Mouse (Mus musculus) forebrain, embryonic 13.5 days (tissue): Measurements from ENCODE around the gene 6330409D20Rik. TPM values are rescaled to one million over a fixed set of nuclear protein-coding genes. Genes with fewer than 3 reads are reported as not detected.

Source experiments
- ATAC-seq: fragments of 200-750 bp; cut with Nextera tagmentation; 2 replicates; pipeline ENCODE4 v1.8.0; 2017
- H3K27ac ChIP-seq: fragments of 300-500 bp; sonication (generic); 2 replicates; pipeline ENCODE4 v1.5.1; 2015; ENCODE audit warnings: inconsistent platforms, mild to moderate bottlenecking, moderate library complexity
- H3K27me3 ChIP-seq: fragments of 300-500 bp; sonication (generic); 2 replicates; pipeline ENCODE4 v1.6.1; 2015; ENCODE audit warnings: mild to moderate bottlenecking, inconsistent platforms
- H3K36me3 ChIP-seq: fragments of 300-500 bp; sonication (generic); 2 replicates; pipeline ENCODE4 v1.6.1; 2015; ENCODE audit warnings: mild to moderate bottlenecking, inconsistent platforms; ENCODE audit not compliant: poor library complexity, severe bottlenecking
- H3K4me1 ChIP-seq: fragments of 300-500 bp; sonication (generic); 2 replicates; pipeline ENCODE4 v1.6.1; 2015; ENCODE audit warnings: inconsistent platforms
- H3K4me2 ChIP-seq: fragments of 300-500 bp; sonication (generic); 2 replicates; pipeline ENCODE4 v1.6.1; 2015; ENCODE audit warnings: inconsistent platforms, mild to moderate bottlenecking, moderate library complexity
- H3K4me3 ChIP-seq: fragments of 300-500 bp; sonication (generic); 2 replicates; pipeline ENCODE4 v1.5.1; 2015; ENCODE audit warnings: mild to moderate bottlenecking, inconsistent platforms
- H3K9ac ChIP-seq: fragments of 300-500 bp; sonication (generic); 2 replicates; pipeline ENCODE4 v1.6.1; 2015; ENCODE audit warnings: mild to moderate bottlenecking, inconsistent platforms
- H3K9me3 ChIP-seq: fragments of 300-500 bp; sonication (generic); replicated peaks from 2 replicates; pipeline ENCODE4 v1.6.1; 2016; ENCODE audit warnings: inconsistent platforms
- WGBS: fragments of 180-500 bp; shearing (Covaris S2); methylation state at CpG from one replicate; pipeline ENCODE4 v1.1.7; 2015; 5-methylcytosine and 5-hydroxymethylcytosine counted together
- polyA plus RNA-seq: library from polyadenylated mRNA; unstranded; fragments of >200 nt; fragmentation: Nextera tagmentation; extraction: Ambion mirVana; gene quantifications from 2 replicates; pipeline ENCODE4 v1.2.1, GENCODE M21; 2015

6330409D20Rik gene
- polyA plus RNA-seq, 1 experiment from 2014 or later = 1.6 TPM

GRCm38 (mm10) chr2:32705018-32705417, 35.8 kb downstream of the 6330409D20Rik start:
- Histone ChIP-seq H3K4me3 (no peak overlapping the region), H3K4me2 (no peak overlapping the region), H3K9me3 (no peaks in the 10 kb centered on the region), H3K27me3 (no peaks in the 10 kb centered on the region), H3K27ac (no peak overlapping the region), H3K4me1 (no peaks in the 10 kb centered on the region), H3K36me3 (peaks cover 81% of the 10 kb centered on the region), H3K9ac (no peak overlapping the region)
- 92% methylated on average over 7 of the region's 7 CpGs for WGBS
- ATAC-seq = no peak

GRCm38 (mm10) chr2:32704021-32704421, 36.8 kb downstream of the 6330409D20Rik start, which contains the start of gene Fpgs:
TSS of gene Fpgs (minus strand) at chr2:32704145.
- 83% methylated on average over 2 of the region's 2 CpGs for WGBS
- ATAC-seq = no peak
- H3K36me3 ChIP-seq = peaks cover 71% of the 10 kb centered on the region

GRCm38 (mm10) chr2:32703046-32703445, 37.8 kb downstream of the 6330409D20Rik start:
- H3K4me2 ChIP-seq = no peak overlapping the region
- peaks cover 62% of the 10 kb centered on the region for H3K36me3 ChIP-seq
- H3K4me3 ChIP-seq = no peak overlapping the region
- H3K4me1 ChIP-seq = no peaks in the 10 kb centered on the region
- H3K9me3 ChIP-seq = no peaks in the 10 kb centered on the region
- 95% methylated on average over 8 of the region's 8 CpGs for WGBS
- H3K27me3 ChIP-seq = no peaks in the 10 kb centered on the region
- no peak overlapping the region for H3K27ac ChIP-seq
- ATAC-seq = no peak
- H3K9ac ChIP-seq = no peak overlapping the region

More at GRCm38 (mm10) chr2:32704021-32704421, 36.8 kb downstream of the 6330409D20Rik start, which contains the start of gene Fpgs:
- H3K27me3 ChIP-seq = no peaks in the 10 kb centered on the region
- no peaks in the 10 kb centered on the region for H3K9me3 ChIP-seq
- no peaks in the 10 kb centered on the region for H3K4me1 ChIP-seq
- H3K4me2 ChIP-seq = no peak within 1 kb of the TSS
- H3K9ac ChIP-seq = no peak within 1 kb of the TSS
- no peak within 1 kb of the TSS for H3K27ac ChIP-seq
- H3K4me3 ChIP-seq = no peak within 1 kb of the TSS

GRCm38 (mm10) chr2:32700966-32701743, 39.7 kb downstream of the 6330409D20Rik start:
- no peaks in the 10 kb centered on the region for H3K27me3 ChIP-seq
- no peak overlapping the region for H3K4me3 ChIP-seq
- no peak for ATAC-seq
- WGBS = 87% methylated on average over 14 of the region's 14 CpGs
- H3K27ac ChIP-seq = no peak overlapping the region
- H3K9me3 ChIP-seq = no peaks in the 10 kb centered on the region
- no peak overlapping the region for H3K4me2 ChIP-seq
- peaks cover 43% of the 10 kb centered on the region for H3K36me3 ChIP-seq
- no peak overlapping the region for H3K9ac ChIP-seq
- H3K4me1 ChIP-seq = no peaks in the 10 kb centered on the region

GRCm38 (mm10) chr2:32699680-32700079, 41.1 kb downstream of the 6330409D20Rik start:
- H3K36me3 ChIP-seq = peaks cover 28% of the 10 kb centered on the region
- H3K4me1 ChIP-seq = no peaks in the 10 kb centered on the region
- WGBS = 74% methylated on average over 6 of the region's 6 CpGs
- no peak overlapping the region for H3K27ac ChIP-seq
- ATAC-seq = no peak
- H3K4me2 ChIP-seq = no peak overlapping the region
- H3K4me3 ChIP-seq = no peak overlapping the region
- no peaks in the 10 kb centered on the region for H3K9me3 ChIP-seq
- H3K9ac ChIP-seq = no peak overlapping the region
- H3K27me3 ChIP-seq = no peaks in the 10 kb centered on the region

DNA sequence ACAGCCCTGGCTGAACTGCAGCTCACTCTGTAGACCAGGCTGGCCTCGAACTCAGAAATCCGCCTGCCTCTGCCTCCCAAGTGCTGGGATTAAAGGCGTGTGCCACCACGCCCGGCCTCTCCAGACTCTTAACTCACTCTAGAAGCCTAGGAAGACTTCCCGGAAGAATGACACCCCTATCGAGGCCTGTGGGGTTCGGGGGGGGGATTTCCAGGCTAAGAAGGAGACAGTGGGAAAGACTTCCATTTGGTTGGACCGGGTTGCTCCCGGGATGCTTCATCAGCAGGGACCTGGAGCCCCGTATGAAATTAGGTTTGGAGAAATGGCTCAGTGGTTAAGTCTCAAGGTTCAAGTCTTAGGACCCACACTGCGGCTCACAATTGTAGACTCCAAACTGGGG, 46.1 kb downstream of the 6330409D20Rik start:
- peak overlapping the region; percentile 76 for H3K4me3 ChIP-seq
- no peak for ATAC-seq
- H3K27me3 ChIP-seq = no peaks in the 10 kb centered on the region
- no peak overlapping the region for H3K27ac ChIP-seq
- no peaks in the 10 kb centered on the region for H3K9me3 ChIP-seq
- peaks cover 14% of the 10 kb centered on the region for H3K4me1 ChIP-seq
- H3K36me3 ChIP-seq = no peaks in the 10 kb centered on the region
- no peak overlapping the region for H3K9ac ChIP-seq
- 92% methylated on average over 12 of the region's 12 CpGs for WGBS
- H3K4me2 ChIP-seq = peak overlapping the region; percentile 94

- 1% methylated on average over 50 of the region's 51 CpGs for WGBS
These were observed 46.9 kb downstream of the 6330409D20Rik start for GRCm38 (mm10) chr2:32693823-32694411.

GRCm38 (mm10) chr2:32693282-32693681, 47.5 kb downstream of the 6330409D20Rik start:
- WGBS = 25% methylated on average over 7 of the region's 7 CpGs
- Histone ChIP-seq H3K27ac (no peak overlapping the region), H3K4me1 (peaks cover 14% of the 10 kb centered on the region), H3K4me2 (peak overlapping the region; percentile 94), H3K9me3 (no peaks in the 10 kb centered on the region), H3K9ac (peak overlapping the region; percentile 86), H3K4me3 (peak overlapping the region; percentile 76), H3K36me3 (no peaks in the 10 kb centered on the region), H3K27me3 (no peaks in the 10 kb centered on the region)
- ATAC-seq = no peak

More at GRCm38 (mm10) chr2:32693823-32694411, 46.9 kb downstream of the 6330409D20Rik start:
- peaks cover 14% of the 10 kb centered on the region for H3K4me1 ChIP-seq
- H3K9me3 ChIP-seq = no peaks in the 10 kb centered on the region
- H3K4me2 ChIP-seq = peak overlapping the region; percentile 94
- peak overlapping the region; percentile 76 for H3K4me3 ChIP-seq
- H3K36me3 ChIP-seq = no peaks in the 10 kb centered on the region
- no peaks in the 10 kb centered on the region for H3K27me3 ChIP-seq
- peak overlapping the region; percentile 86 for H3K9ac ChIP-seq
- H3K27ac ChIP-seq = no peak overlapping the region
- peak; percentile 99 for ATAC-seq

DNA sequence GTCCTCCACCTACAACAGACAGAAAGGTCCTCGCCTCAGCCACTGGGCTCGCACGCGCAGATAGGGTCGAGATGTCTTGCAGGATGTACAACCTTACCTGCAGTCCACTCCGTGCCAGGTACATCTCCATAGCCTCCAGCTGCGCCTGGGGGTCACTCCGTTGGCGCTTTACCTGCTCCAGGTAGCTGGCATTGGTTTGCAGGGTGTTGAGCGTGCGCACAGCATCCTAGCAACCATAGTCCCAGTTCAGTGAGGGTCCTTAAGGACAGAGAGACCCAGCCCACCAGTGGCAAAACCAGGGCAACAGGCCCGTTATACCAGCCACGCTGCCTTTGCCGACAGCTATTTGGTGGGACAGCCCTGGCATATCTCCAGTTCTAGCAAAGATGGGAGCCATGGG, 48.3 kb downstream of the 6330409D20Rik start:
- Histone ChIP-seq H3K36me3 (peaks cover 7% of the 10 kb centered on the region), H3K9ac (no peak overlapping the region), H3K27me3 (no peaks in the 10 kb centered on the region), H3K9me3 (no peaks in the 10 kb centered on the region), H3K4me3 (no peak overlapping the region), H3K27ac (no peak overlapping the region), H3K4me2 (peak overlapping the region; percentile 94; the same call in 1 of the 2 replicates), H3K4me1 (peaks cover 14% of the 10 kb centered on the region)
- 94% methylated on average over 14 of the region's 14 CpGs for whole genome bisulfite sequencing
- ATAC-seq = no peak

GRCm38 (mm10) chr2:32691041-32691440, 49.8 kb downstream of the 6330409D20Rik start:
- H3K9ac ChIP-seq = no peak overlapping the region
- ATAC-seq = no peak
- H3K27me3 ChIP-seq = no peaks in the 10 kb centered on the region
- H3K27ac ChIP-seq = peak overlapping the region; percentile 41; the same call in 1 of the 2 replicates
- H3K36me3 ChIP-seq = peaks cover 20% of the 10 kb centered on the region
- no peak overlapping the region for H3K4me3 ChIP-seq
- no peak overlapping the region for H3K4me2 ChIP-seq
- peaks cover 14% of the 10 kb centered on the region for H3K4me1 ChIP-seq
- no peaks in the 10 kb centered on the region for H3K9me3 ChIP-seq
- 88% methylated on average over 11 of the region's 11 CpGs for WGBS

DNA sequence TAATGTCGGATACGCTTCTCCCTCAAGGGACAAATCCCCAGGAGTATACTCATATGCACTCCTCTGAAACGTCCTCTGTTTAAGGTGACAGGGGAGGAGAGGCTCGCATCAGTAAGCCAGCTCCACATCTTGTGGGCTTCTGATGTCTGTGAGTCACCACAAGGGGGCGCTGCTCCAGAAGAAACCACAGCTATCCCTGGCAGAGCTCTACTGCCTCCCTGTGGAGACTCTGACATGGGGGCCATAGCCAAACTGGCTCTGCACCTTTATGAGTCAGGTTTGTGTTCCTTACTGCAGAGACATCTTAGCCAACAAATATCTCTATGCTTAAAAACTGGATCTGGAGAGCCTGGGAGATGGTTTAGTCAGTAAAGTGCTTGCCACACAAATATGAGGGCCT, 51.4 kb downstream of the 6330409D20Rik start:
- Histone ChIP-seq H3K27ac (0 out of 2 replicates have a peak overlapping the region, but pooled peaks have one; percentile 12), H3K9ac (no peak overlapping the region), H3K27me3 (no peaks in the 10 kb centered on the region), H3K36me3 (peaks cover 37% of the 10 kb centered on the region), H3K4me3 (no peak overlapping the region), H3K4me2 (no peak overlapping the region), H3K9me3 (no peaks in the 10 kb centered on the region), H3K4me1 (peaks cover 14% of the 10 kb centered on the region)
- 24% methylated on average over 5 of the region's 5 CpGs for WGBS
- ATAC-seq = no peak

DNA sequence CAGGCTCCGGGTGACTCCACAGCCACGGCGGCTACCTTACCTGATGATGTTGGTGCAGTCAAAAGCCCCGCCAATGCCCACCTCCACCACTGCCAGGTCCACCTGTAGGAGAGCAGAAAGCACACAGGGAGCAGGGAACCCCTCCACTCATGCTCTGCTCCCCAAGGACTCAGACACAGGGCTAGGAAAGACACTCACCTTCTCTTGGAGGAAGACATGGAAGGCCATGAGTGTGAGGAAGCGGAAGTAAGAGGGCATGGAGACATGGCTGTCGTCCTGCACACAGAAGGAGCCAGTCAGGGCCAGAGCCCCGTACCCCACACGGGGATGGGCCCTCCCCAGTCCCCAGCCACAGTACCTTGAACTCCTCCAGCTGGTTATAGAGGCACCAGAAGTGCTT, 53.3 kb downstream of the 6330409D20Rik start:
- Histone ChIP-seq H3K9ac (no peak overlapping the region), H3K4me3 (no peak overlapping the region), H3K27me3 (no peaks in the 10 kb centered on the region), H3K27ac (no peak overlapping the region), H3K4me2 (no peak overlapping the region), H3K4me1 (peaks cover 3% of the 10 kb centered on the region; the same call in 1 of the 2 replicates), H3K9me3 (no peaks in the 10 kb centered on the region), H3K36me3 (peaks cover 55% of the 10 kb centered on the region)
- no peak for ATAC-seq
- WGBS = 94% methylated on average over 8 of the region's 8 CpGs
